Mouse (Mus musculus) liver, postnatal 0 days (tissue): Measurements from ENCODE around the gene Loxl4. TPM values are rescaled to one million over a fixed set of nuclear protein-coding genes. Genes with fewer than 3 reads are reported as not detected.

Experiments used
- ATAC-seq: fragments of 200-750 bp; cut with Nextera tagmentation; 2 replicates; pipeline ENCODE4 v1.8.0; 2017; ENCODE audit warnings: mild to moderate bottlenecking, moderate library complexity
- DNase-seq: peaks from one replicate; pipeline ENCODE4 v3.0.0-alpha.2; 2016
- H3K27ac ChIP-seq: fragments of 300-500 bp; sonication (generic); 2 replicates; pipeline ENCODE4 v1.5.1; 2014; ENCODE audit warnings: antibody characterized with exemption, moderate library complexity, mild to moderate bottlenecking, low read depth
- H3K27me3 ChIP-seq: fragments of 300-500 bp; sonication (generic); 2 replicates; pipeline ENCODE4 v1.6.1; 2014; ENCODE audit warnings: low read length, control low read depth, mixed read lengths; ENCODE audit not compliant: insufficient read depth
- H3K36me3 ChIP-seq: fragments of 300-500 bp; sonication (generic); replicated peaks from 2 replicates; pipeline ENCODE4 v1.6.1; 2014; ENCODE audit warnings: mild to moderate bottlenecking, control low read depth, low read length, moderate library complexity, mixed read lengths; ENCODE audit not compliant: insufficient read depth
- H3K4me1 ChIP-seq: fragments of 300-500 bp; sonication (generic); 2 replicates; pipeline ENCODE4 v1.6.1; 2014; ENCODE audit warnings: antibody characterized with exemption, mild to moderate bottlenecking, control low read depth; ENCODE audit not compliant: insufficient read depth
- H3K4me2 ChIP-seq: fragments of 300-500 bp; sonication (generic); 2 replicates; pipeline ENCODE4 v1.6.1; 2014; ENCODE audit warnings: low read depth, mild to moderate bottlenecking, low read length, moderate library complexity, mixed read lengths
- H3K4me3 ChIP-seq: fragments of 300-500 bp; sonication (generic); 2 replicates; pipeline ENCODE4 v1.5.1; 2014; ENCODE audit warnings: low read depth, low read length
- H3K9ac ChIP-seq: fragments of 300-500 bp; sonication (generic); replicated peaks from 2 replicates; pipeline ENCODE4 v1.6.1; 2014; ENCODE audit warnings: mild to moderate bottlenecking, moderate library complexity
- H3K9me3 ChIP-seq: fragments of 300-500 bp; sonication (generic); 2 replicates; pipeline ENCODE4 v1.6.1; 2016; ENCODE audit warnings: mild to moderate bottlenecking, control low read depth, low read length, mixed read lengths
- CTCF ChIP-seq: sonication (generic); IDR thresholded peaks from 2 replicates; pipeline ENCODE4 v1.5.1; 2016; ENCODE audit warnings: antibody characterized with exemption, low read depth
- EP300 ChIP-seq: IDR thresholded peaks from 2 replicates; pipeline ENCODE4 v1.6.1; 2016; ENCODE audit warnings: antibody characterized with exemption, low read depth, mild to moderate bottlenecking
- WGBS: fragments of 180-500 bp; shearing (Covaris S2); extraction: QIAGEN DNeasy Blood & Tissue Kit; methylation state at CpG from one replicate; pipeline ENCODE4 v1.1.7; 2014; ENCODE audit not compliant: insufficient replicate concordance; 5-methylcytosine and 5-hydroxymethylcytosine counted together
- polyA plus RNA-seq: library from polyadenylated mRNA; unstranded; fragments of >200 nt; fragmentation: Nextera tagmentation; extraction: Ambion mirVana; gene quantifications from 2 replicates; pipeline ENCODE4 v1.2.1, GENCODE M21; 2015

Gene Loxl4
- polyA plus RNA-seq, 1 experiment from 2014 or later: 0.13 TPM

- Histone ChIP-seq H3K4me2 (no peak overlapping the region), H3K27me3 (no peaks in the 10 kb centered on the region), H3K27ac (no peak overlapping the region), H3K9me3 (no peaks in the 10 kb centered on the region), H3K4me1 (no peaks in the 10 kb centered on the region), H3K9ac (no peak overlapping the region), H3K36me3 (peaks cover 11% of the 10 kb centered on the region; the same call in 1 of the 2 replicates), H3K4me3 (no peak overlapping the region)
- 82% methylated on average over 3 of the region's 3 CpGs for WGBS
- ATAC-seq (no peak), DNase-seq (no peak)
- TF ChIP-seq EP300 (no peak), CTCF (no peak)
Observed at GRCm38 (mm10) chr19:42558701-42559100, 53.9 kb downstream of the Loxl4 start.

Other genes with a start within 250 kb of the Loxl4 start
- gene Crtac1, start 181.0 kb downstream of the Loxl4 start, polyA plus RNA-seq: 0.11 and 0.21 TPM in 2 replicates
- 7.5 and 7.9 TPM in 2 replicates for gene R3hcc1l, start 94.1 kb downstream of the Loxl4 start, polyA plus RNA-seq
- 5.8 and 7.5 TPM in 2 replicates for gene Pyroxd2, start 140.0 kb upstream of the Loxl4 start, polyA plus RNA-seq
- gene Hps1, start 167.2 kb upstream of the Loxl4 start, polyA plus RNA-seq: 4.7 and 5.3 TPM in 2 replicates